Mouse (Mus musculus) G1E (cell line): ENCODE results near the gene Thada.

Experiments
- CTCF ChIP-seq: IDR thresholded peaks from 2 replicates; pipeline ENCODE4 v1.5.1; 2012; ENCODE audit warnings: low read depth, low read length, inconsistent platforms, mixed read lengths
- GATA1 ChIP-seq: IDR thresholded peaks from 2 replicates; pipeline ENCODE4 v1.6.1; 2012; ENCODE audit warnings: borderline replicate concordance, low read length, inconsistent platforms, mixed read lengths
- GATA2 ChIP-seq: IDR thresholded peaks from 2 replicates; pipeline ENCODE4 v1.6.1; 2012; ENCODE audit warnings: low read depth, low read length, inconsistent platforms, borderline replicate concordance
- POLR2AphosphoS5 ChIP-seq: IDR thresholded peaks from 2 replicates; pipeline ENCODE4 v1.6.1; 2012; ENCODE audit warnings: low read depth, low read length, inconsistent platforms; ENCODE audit not compliant: insufficient replicate concordance
- TAL1 ChIP-seq: conservative IDR thresholded peaks from 2 replicates; pipeline ENCODE4 v1.6.1; 2012; ENCODE audit warnings: low read depth, low read length, inconsistent platforms, mixed read lengths

DNA sequence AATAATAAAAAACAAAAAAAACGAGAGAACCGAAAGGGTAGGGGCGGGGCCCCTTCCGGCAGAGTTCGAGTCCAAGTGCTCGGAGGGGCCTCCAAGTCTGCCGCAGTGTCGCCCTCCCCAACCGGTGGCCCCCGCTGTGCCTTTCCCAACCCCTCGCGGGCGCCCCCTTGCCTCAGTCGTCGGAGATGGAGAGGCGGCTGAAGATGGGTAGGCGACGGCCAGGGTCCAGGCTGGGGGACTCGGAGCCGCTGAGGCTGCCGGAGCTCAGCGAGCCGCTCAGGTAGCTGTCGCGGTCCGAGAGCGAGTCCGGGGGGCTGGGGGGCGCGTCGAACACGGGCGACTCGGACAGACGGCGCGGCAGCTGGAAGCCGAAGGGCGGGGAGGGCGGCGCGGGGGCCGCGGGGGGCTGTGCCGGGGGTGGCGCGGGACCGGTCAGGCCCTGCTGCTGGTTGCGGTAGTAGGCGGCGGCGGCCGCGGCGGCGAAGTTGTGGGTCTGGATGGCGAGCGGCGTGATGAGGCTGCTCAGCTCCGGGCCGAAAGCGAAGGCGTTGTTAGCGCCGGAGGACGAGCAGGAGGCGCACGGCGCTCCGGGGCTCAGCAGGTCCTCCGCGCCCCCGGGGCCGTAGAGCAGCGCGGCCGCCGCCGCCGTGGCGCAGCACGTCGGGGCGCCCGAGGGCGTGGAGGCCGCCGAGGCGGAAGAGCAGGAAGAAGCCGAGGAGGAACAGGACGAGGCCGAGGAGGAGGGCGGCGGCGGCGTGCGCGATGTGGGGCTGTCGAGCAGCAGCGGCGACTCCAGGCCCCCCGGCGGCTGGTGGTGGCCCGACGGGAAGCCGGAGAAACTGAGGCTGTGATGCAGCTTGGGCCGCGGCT lies 280.2 kb downstream of the Thada start:
- TF ChIP-seq CTCF (no peak), GATA2 (no peak), GATA1 (no peak), POLR2AphosphoS5 (no peak), TAL1 (no peak)
